In the genomic region with DNA sequence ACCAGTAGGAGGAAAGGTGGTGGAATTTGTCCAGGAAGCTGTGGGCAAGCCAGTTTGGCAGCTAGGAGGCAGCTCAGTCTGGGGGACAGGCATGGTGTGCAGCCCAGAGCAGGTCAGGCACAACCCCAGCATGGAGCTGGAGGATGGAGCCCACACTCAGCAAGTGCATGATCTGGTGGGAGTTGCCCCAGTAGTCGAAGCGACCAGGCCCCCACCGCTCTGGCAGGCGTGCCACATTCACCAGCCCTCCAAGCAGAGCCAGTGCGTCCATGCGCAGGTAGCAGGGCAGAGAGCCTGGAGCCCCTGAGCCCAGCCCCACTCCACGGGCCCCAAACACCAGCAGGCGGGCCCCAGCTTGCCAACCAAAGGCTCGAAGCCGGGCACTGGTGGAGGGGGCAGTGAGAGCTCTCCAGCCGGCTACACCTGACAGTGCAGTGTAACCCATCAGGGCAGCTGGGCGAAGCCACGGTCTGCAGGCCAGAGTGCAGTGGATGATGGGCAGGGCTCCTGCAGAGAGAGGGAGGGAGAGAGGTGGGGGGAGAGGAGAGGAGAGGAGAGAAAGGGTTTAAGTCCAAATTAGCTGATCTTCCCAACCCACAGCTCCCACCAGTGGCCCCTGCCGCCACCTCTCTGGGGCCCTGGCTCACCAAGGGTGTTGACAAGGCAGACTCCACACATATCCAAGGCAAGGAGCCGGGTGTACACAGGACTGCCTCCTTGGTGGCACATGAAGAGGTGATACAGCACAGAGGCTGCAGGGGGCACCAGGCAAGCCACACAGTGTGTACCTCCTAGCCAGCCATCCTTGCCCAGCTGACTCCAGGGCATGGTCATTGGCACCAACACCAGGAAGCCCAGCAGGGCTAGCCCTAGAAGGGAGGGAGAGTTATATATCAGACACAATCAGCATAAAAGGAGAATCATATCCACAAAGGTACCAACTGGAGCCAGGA, we compare ENCODE assay signal across 9 mouse cellular contexts. TPM values are rescaled to one million over a fixed set of nuclear protein-coding genes. Genes with fewer than 3 reads are reported as not detected.
DNase-seq lines count a peak whose midpoint lies in the region; ATAC-seq and TF ChIP-seq lines count a peak whose summit lies in the region.
"Had no signal": no experiment of that assay in that cellular context is flagged by ENCODE, and none has a peak within 500 bp of the region (broad histone marks: within the 10 kb centered on the region; RNA-seq: fewer than 3 reads in every experiment).

No protein-coding gene starts in this region.

- H3K27me3 ChIP-seq in kidney, embryonic 15.5 days = peaks cover 39% of the 10 kb centered on the region
- no peaks in the 10 kb centered on the region for H3K27me3 ChIP-seq in MEL (ENCODE audit: control insufficient read depth in 1 of 2, insufficient read depth in 2 of 2, low read length in 2 of 2)
- peaks cover 33% of the 10 kb centered on the region for H3K27me3 ChIP-seq in hindbrain, embryonic 12.5 days
- H3K27me3 ChIP-seq in midbrain, postnatal 0 days (ENCODE audit: insufficient read depth, low read length) = peaks cover 15% of the 10 kb centered on the region
- H3K27me3 ChIP-seq in heart, embryonic 11.5 days (ENCODE audit: control insufficient read depth, insufficient read depth, low read length) = peaks cover 59% of the 10 kb centered on the region

- peak overlapping the region; percentile 63; the same call in 1 of the 2 replicates for H3K4me3 ChIP-seq in kidney, embryonic 15.5 days (replicated peaks)
- H3K4me3 ChIP-seq in MEL (ENCODE audit: control insufficient read depth in 1 of 2, insufficient read depth in 1 of 2, low read depth in 2 of 2, low read length in 2 of 2) = no peak overlapping the region
- no peak overlapping the region for H3K4me3 ChIP-seq in hindbrain, embryonic 12.5 days
- H3K4me3 ChIP-seq in midbrain, postnatal 0 days (ENCODE audit: low read depth, low read length) = peak overlapping the region; percentile 80; the same call in 1 of the 2 replicates
- no peak overlapping the region for H3K4me3 ChIP-seq in heart, embryonic 11.5 days (ENCODE audit: low read depth, low read length)

- peaks cover 35% of the 10 kb centered on the region for H3K36me3 ChIP-seq in kidney, embryonic 15.5 days
- no peaks in the 10 kb centered on the region; a peak in 1 of 4 replicates for H3K36me3 ChIP-seq in MEL (ENCODE audit: control insufficient read depth in 1 of 2, insufficient read depth in 2 of 2, low read length in 2 of 2)
- peaks cover 35% of the 10 kb centered on the region for H3K36me3 ChIP-seq in hindbrain, embryonic 12.5 days
- H3K36me3 ChIP-seq in midbrain, postnatal 0 days (ENCODE audit: insufficient read depth, low read length) = peaks cover 20% of the 10 kb centered on the region
- H3K36me3 ChIP-seq in heart, embryonic 11.5 days (ENCODE audit: control insufficient read depth, insufficient read depth, low read length) = peaks cover 12% of the 10 kb centered on the region

- H3K27ac ChIP-seq in kidney, embryonic 15.5 days = no peak overlapping the region
- H3K27ac ChIP-seq in MEL (ENCODE audit: control insufficient read depth, low read depth, low read length) = no peak overlapping the region
- no peak overlapping the region for H3K27ac ChIP-seq in hindbrain, embryonic 12.5 days
- no peak overlapping the region for H3K27ac ChIP-seq in midbrain, postnatal 0 days (ENCODE audit: low read depth, low read length)
- no peak overlapping the region for H3K27ac ChIP-seq in heart, embryonic 11.5 days (ENCODE audit: low read depth, low read length)

- TF ChIP-seq RAD21 in MEL (IDR thresholded peaks at IDR 0.05; ENCODE audit: low read depth, low read length) = no peak

- no peaks in the 10 kb centered on the region; the same call in 1 of the 2 replicates for H3K79me2 ChIP-seq in MEL (ENCODE audit: control insufficient read depth, insufficient read depth, low read length, poor library complexity)

- H3K9ac ChIP-seq in kidney, embryonic 15.5 days = no peak overlapping the region
- no peak overlapping the region for H3K9ac ChIP-seq in MEL (ENCODE audit: control insufficient read depth, low read depth, low read length, poor library complexity, severe bottlenecking)
- peak overlapping the region; percentile 3; the same call in 1 of the 2 replicates for H3K9ac ChIP-seq in hindbrain, embryonic 12.5 days
- H3K9ac ChIP-seq in midbrain, postnatal 0 days (replicated peaks; ENCODE audit: low read length, poor library complexity, severe bottlenecking) = 0 out of 2 replicates have a peak overlapping the region, but pooled peaks have one; percentile 3
- H3K9ac ChIP-seq in heart, embryonic 11.5 days (ENCODE audit: low read depth, low read length) = no peak overlapping the region

- no peaks in the 10 kb centered on the region for H3K9me3 ChIP-seq in kidney, embryonic 15.5 days (replicated peaks)
- no peaks in the 10 kb centered on the region for H3K9me3 ChIP-seq in MEL (replicated peaks; ENCODE audit: insufficient read depth, low read length)
- H3K9me3 ChIP-seq in hindbrain, embryonic 12.5 days (replicated peaks) = no peaks in the 10 kb centered on the region
- H3K9me3 ChIP-seq in midbrain, postnatal 0 days (ENCODE audit: low read length) = no peaks in the 10 kb centered on the region
- H3K9me3 ChIP-seq in heart, embryonic 11.5 days (replicated peaks; ENCODE audit: control insufficient read depth, low read length) = no peaks in the 10 kb centered on the region

- no peak for TF ChIP-seq POLR2A in MEL (IDR thresholded peaks at IDR 0.05; ENCODE audit: control insufficient read depth in 1 of 2, insufficient read depth in 1 of 2, low read depth in 1 of 2, low read length in 2 of 2, poor library complexity in 1 of 2)

- no peak for DNase-seq in kidney, postnatal 10 days
- DNase-seq in MEL (ENCODE audit: low read depth, low spot score) = peak; percentile 28
- no peak for DNase-seq in midbrain, postnatal 0 days (ENCODE audit: low spot score)
- DNase-seq in spleen, postnatal 36 days (ENCODE audit: low spot score in 2 of 2) = no peak
- no peak for DNase-seq in adrenal gland, postnatal 10 days

- H3K4me1 ChIP-seq in kidney, embryonic 15.5 days = peaks cover 48% of the 10 kb centered on the region
- H3K4me1 ChIP-seq in MEL (ENCODE audit: control insufficient read depth in 1 of 2, insufficient read depth in 2 of 2, low read length in 2 of 2) = peaks cover 0 to 5% of the 10 kb centered on the region in 2 experiments; a peak in 1 of 4 replicates
- H3K4me1 ChIP-seq in hindbrain, embryonic 12.5 days = peaks cover 31% of the 10 kb centered on the region
- peaks cover 7% of the 10 kb centered on the region; the same call in 1 of the 2 replicates for H3K4me1 ChIP-seq in midbrain, postnatal 0 days (ENCODE audit: insufficient read depth, low read length)
- H3K4me1 ChIP-seq in heart, embryonic 11.5 days (ENCODE audit: control insufficient read depth, insufficient read depth, low read length) = peaks cover 17% of the 10 kb centered on the region

- H3K4me2 ChIP-seq in kidney, embryonic 15.5 days = peak overlapping the region; percentile 97; the same call in 1 of the 2 replicates
- H3K4me2 ChIP-seq in hindbrain, embryonic 12.5 days (replicated peaks) = peak overlapping the region; percentile 93
- peak overlapping the region; percentile 93 for H3K4me2 ChIP-seq in midbrain, postnatal 0 days (ENCODE audit: low read depth, low read length, poor library complexity, severe bottlenecking)
- H3K4me2 ChIP-seq in heart, embryonic 11.5 days = no peak overlapping the region

- no peak for ATAC-seq in kidney, embryonic 15.5 days (replicated peaks; ENCODE audit: low FRiP score)
- no peak for ATAC-seq in hindbrain, embryonic 12.5 days (ENCODE audit: low FRiP score)
- ATAC-seq in midbrain, postnatal 0 days (ENCODE audit: low FRiP score) = no peak
- no peak for ATAC-seq in heart, embryonic 11.5 days (replicated peaks; ENCODE audit: insufficient number of reproducible peaks, low FRiP score, low TSS enrichment)
- ATAC-seq: activated CD4-positive, CD25-positive, alpha-beta regulatory T cell, adult 4 months had no signal

- peak; percentile 20 to 23 (median 22); a peak in 3 of 6 replicates for TF ChIP-seq CTCF in MEL (IDR thresholded peaks at IDR 0.05 in 2 of 3, conservative IDR thresholded peaks at IDR 0.05 in 1 of 3; ENCODE audit: control insufficient read depth in 1 of 3, insufficient read depth in 1 of 3, low read depth in 2 of 3, low read length in 3 of 3, poor library complexity in 1 of 3, severe bottlenecking in 1 of 3)
- peak; percentile 38 for TF ChIP-seq CTCF in midbrain, postnatal 0 days (IDR thresholded peaks at IDR 0.05)

- no peak for TF ChIP-seq EP300 in MEL (IDR thresholded peaks at IDR 0.05; ENCODE audit: low read depth in 1 of 2, low read length in 2 of 2)

- WGBS in kidney, embryonic 15.5 days = 65% methylated on average over 15 of the region's 15 CpGs
- 58% methylated on average over 15 of the region's 15 CpGs for WGBS in hindbrain, embryonic 12.5 days
- WGBS in midbrain, postnatal 0 days = 64% methylated on average over 15 of the region's 15 CpGs
- WGBS in heart, embryonic 11.5 days (ENCODE audit: insufficient replicate concordance) = 60% methylated on average over 15 of the region's 15 CpGs

RNA-seq across cellular contexts. Expression of gene Paqr4, which starts 2.9 kb away (rescaled TPM):
- polyA plus RNA-seq in kidney, embryonic 15.5 days (2015; fragmentation: Nextera tagmentation; extraction: Ambion mirVana) = 19.8 and 23.8 TPM in 2 replicates
- 5.2 and 6.5 TPM in 2 replicates for total RNA-seq in MEL (2012; rRNA removed)
- polyA plus RNA-seq in MEL (2012; ENCODE audit: insufficient read depth in 1 of 2, insufficient read length in 2 of 2, low read depth in 1 of 2, low replicate concordance in 2 of 2, missing spikeins in 1 of 2) = 10 to 100 TPM in 1 of 2 experiments, not detected in 1; 10.7 TPM
- 40.3 and 41.6 TPM in 2 replicates for polyA plus RNA-seq in hindbrain, embryonic 12.5 days (2016; fragmentation: Nextera tagmentation; extraction: Ambion mirVana)
- 83.6 and 103 TPM in 2 replicates for total RNA-seq in midbrain, postnatal 0 days (2014; rRNA removed)
- 66.0 and 73.8 TPM in 2 replicates for polyA plus RNA-seq in midbrain, postnatal 0 days (2015; fragmentation: Nextera tagmentation; extraction: Ambion mirVana)
- polyA plus RNA-seq in heart, embryonic 11.5 days (2014; fragmentation: Nextera tagmentation; extraction: Ambion mirVana) = 7.6 and 7.9 TPM in 2 replicates
- total RNA-seq in adrenal gland, postnatal 10 days (2021) = 10 to 100 TPM; 12.6 to 14.9 TPM

RNA-seq across cellular contexts. Expression of gene Kremen2, which starts 7.9 kb away (rescaled TPM):
- 1.9 and 2.2 TPM in 2 replicates for polyA plus RNA-seq in kidney, embryonic 15.5 days (2015; fragmentation: Nextera tagmentation; extraction: Ambion mirVana)
- total RNA-seq in MEL (2012; rRNA removed) = 0.10 TPM in 1 of 2 replicates, not detected in the other
- polyA plus RNA-seq in MEL (2012; ENCODE audit: insufficient read depth in 1 of 2, insufficient read length in 2 of 2, low read depth in 1 of 2, low replicate concordance in 2 of 2, missing spikeins in 1 of 2) = under 1 TPM in 1 of 2 experiments, not detected in 1; 0.11 TPM
- polyA plus RNA-seq in hindbrain, embryonic 12.5 days (2016; fragmentation: Nextera tagmentation; extraction: Ambion mirVana) = 2.9 and 5.7 TPM in 2 replicates
- total RNA-seq in midbrain, postnatal 0 days (2014; rRNA removed) = 0.38 and 2.5 TPM in 2 replicates
- 1.3 TPM in 2 replicates for polyA plus RNA-seq in midbrain, postnatal 0 days (2015; fragmentation: Nextera tagmentation; extraction: Ambion mirVana)
- polyA plus RNA-seq in heart, embryonic 11.5 days (2014; fragmentation: Nextera tagmentation; extraction: Ambion mirVana) = 0.27 and 0.63 TPM in 2 replicates
- not detected for total RNA-seq in adrenal gland, postnatal 10 days (2021)

RNA-seq across cellular contexts. Expression of gene Pkmyt1, which starts 11.6 kb away (rescaled TPM):
- polyA plus RNA-seq in kidney, embryonic 15.5 days (2015; fragmentation: Nextera tagmentation; extraction: Ambion mirVana) = 48.4 and 56.3 TPM in 2 replicates
- total RNA-seq in MEL (2012; rRNA removed) = 15.8 and 16.6 TPM in 2 replicates
- polyA plus RNA-seq in MEL (2012; ENCODE audit: insufficient read depth in 1 of 2, insufficient read length in 2 of 2, low read depth in 1 of 2, low replicate concordance in 2 of 2, missing spikeins in 1 of 2) = 10 to 100 TPM in 1 of 2 experiments, not detected in 1; 49.8 TPM
- polyA plus RNA-seq in hindbrain, embryonic 12.5 days (2016; fragmentation: Nextera tagmentation; extraction: Ambion mirVana) = 29.1 and 31.2 TPM in 2 replicates
- total RNA-seq in midbrain, postnatal 0 days (2014; rRNA removed) = 18.3 and 18.4 TPM in 2 replicates
- polyA plus RNA-seq in midbrain, postnatal 0 days (2015; fragmentation: Nextera tagmentation; extraction: Ambion mirVana) = 18.0 and 18.3 TPM in 2 replicates
- 31.5 and 33.8 TPM in 2 replicates for polyA plus RNA-seq in heart, embryonic 11.5 days (2014; fragmentation: Nextera tagmentation; extraction: Ambion mirVana)
- 10 to 100 TPM in 1 of 2 experiments, 1 to 10 TPM in 1; 9.1 to 12.8 TPM for total RNA-seq in adrenal gland, postnatal 10 days (2021)

RNA-seq across cellular contexts. Expression of gene 1520401A03Rik, which starts 15.2 kb away (rescaled TPM):
- 0.14 and 0.88 TPM in 2 replicates for polyA plus RNA-seq in kidney, embryonic 15.5 days (2015; fragmentation: Nextera tagmentation; extraction: Ambion mirVana)
- total RNA-seq in MEL (2012; rRNA removed) = not detected in 2 replicates
- polyA plus RNA-seq in MEL (2012; ENCODE audit: insufficient read depth in 1 of 2, insufficient read length in 2 of 2, low read depth in 1 of 2, low replicate concordance in 2 of 2, missing spikeins in 1 of 2) = not detected
- 0.21 and 1.2 TPM in 2 replicates for polyA plus RNA-seq in hindbrain, embryonic 12.5 days (2016; fragmentation: Nextera tagmentation; extraction: Ambion mirVana)
- 0.19 TPM in 1 of 2 replicates, not detected in the other for total RNA-seq in midbrain, postnatal 0 days (2014; rRNA removed)
- 0.15 TPM in 1 of 2 replicates, not detected in the other for polyA plus RNA-seq in midbrain, postnatal 0 days (2015; fragmentation: Nextera tagmentation; extraction: Ambion mirVana)
- 0.16 and 0.20 TPM in 2 replicates for polyA plus RNA-seq in heart, embryonic 11.5 days (2014; fragmentation: Nextera tagmentation; extraction: Ambion mirVana)
- total RNA-seq in adrenal gland, postnatal 10 days (2021) = 1 to 10 TPM in 1 of 2 experiments, under 1 TPM in 1; 0.67 to 1.1 TPM
- polyA plus RNA-seq: activated CD4-positive, CD25-positive, alpha-beta regulatory T cell, adult 4 months had no signal

RNA-seq across cellular contexts. Expression of gene Flywch1, which starts 33.6 kb away (rescaled TPM):
- polyA plus RNA-seq in kidney, embryonic 15.5 days (2015; fragmentation: Nextera tagmentation; extraction: Ambion mirVana) = 89.5 and 91.0 TPM in 2 replicates
- 14.8 and 15.3 TPM in 2 replicates for total RNA-seq in MEL (2012; rRNA removed)
- 10 to 100 TPM in 1 of 2 experiments, not detected in 1; 29.7 TPM for polyA plus RNA-seq in MEL (2012; ENCODE audit: insufficient read depth in 1 of 2, insufficient read length in 2 of 2, low read depth in 1 of 2, low replicate concordance in 2 of 2, missing spikeins in 1 of 2)
- polyA plus RNA-seq in hindbrain, embryonic 12.5 days (2016; fragmentation: Nextera tagmentation; extraction: Ambion mirVana) = 203 and 212 TPM in 2 replicates
- 248 and 253 TPM in 2 replicates for total RNA-seq in midbrain, postnatal 0 days (2014; rRNA removed)
- 188 TPM in 2 replicates for polyA plus RNA-seq in midbrain, postnatal 0 days (2015; fragmentation: Nextera tagmentation; extraction: Ambion mirVana)
- 60.5 and 62.4 TPM in 2 replicates for polyA plus RNA-seq in heart, embryonic 11.5 days (2014; fragmentation: Nextera tagmentation; extraction: Ambion mirVana)
- total RNA-seq in adrenal gland, postnatal 10 days (2021) = 10 to 100 TPM; 43.9 to 49.0 TPM

Comparison
In these comparisons a context has a peak if more than half of its experiments do, and no peak if none do; other contexts are left out.
1. H3K4me3 ChIP-seq: peak in kidney, embryonic 15.5 days (single experiment) and midbrain, postnatal 0 days (single experiment); none in MEL (0 of 2), hindbrain, embryonic 12.5 days (single experiment) and heart, embryonic 11.5 days (single experiment).
2. H3K9ac ChIP-seq: peak in hindbrain, embryonic 12.5 days (single experiment) and midbrain, postnatal 0 days (single experiment); none in kidney, embryonic 15.5 days (single experiment), MEL (single experiment) and heart, embryonic 11.5 days (single experiment).